Mouse (Mus musculus): ENCODE data around the gene Lrmda.

- TF ChIP-seq POLR2A (IDR thresholded peaks at IDR 0.05; ENCODE audit: control insufficient read depth in 1 of 2, insufficient read depth in 1 of 2, low read depth in 1 of 2, low read length in 2 of 2, poor library complexity in 1 of 2): no peak
- TF ChIP-seq GATA1 (IDR thresholded peaks at IDR 0.05; ENCODE audit: low read depth, low read length): no peak
- no peak for TF ChIP-seq POLR2AphosphoS2 (IDR thresholded peaks at IDR 0.05; ENCODE audit: low read length)
- TF ChIP-seq MAX (IDR thresholded peaks at IDR 0.05; ENCODE audit: low read length): no peak
- no peak for TF ChIP-seq NRF1 (IDR thresholded peaks at IDR 0.05; ENCODE audit: insufficient read depth, low read depth, low read length, poor library complexity, severe bottlenecking)
- no peak for TF ChIP-seq MXI1 (IDR thresholded peaks at IDR 0.05; ENCODE audit: low read depth, low read length)
- TF ChIP-seq CTCF (IDR thresholded peaks at IDR 0.05 in 2 of 3, conservative IDR thresholded peaks at IDR 0.05 in 1 of 3; ENCODE audit: control insufficient read depth in 1 of 3, insufficient read depth in 1 of 3, low read depth in 2 of 3, low read length in 3 of 3, poor library complexity in 1 of 3, severe bottlenecking in 1 of 3): no peak
Observed at GRCm38 (mm10) chr14:22759216-22759615, 739.7 kb downstream of the Lrmda start.
